Mouse (Mus musculus) intestine, embryonic 16.5 days (tissue): ENCODE data around the gene Dhrs9. TPM values are rescaled to one million over a fixed set of nuclear protein-coding genes. Genes with fewer than 3 reads are reported as not detected.
A peak's percentile ranks its signal among the peaks of the same experiment; 100 is the strongest.

Experiments used
- ATAC-seq: fragments of 200-750 bp; cut with Nextera tagmentation; 2 replicates; pipeline ENCODE4 v1.8.0; 2017; ENCODE audit warnings: moderate TSS enrichment, moderate library complexity
- H3K27ac ChIP-seq: fragments of 300-500 bp; sonication (generic); 2 replicates; pipeline ENCODE4 v1.5.1; 2014; ENCODE audit warnings: mild to moderate bottlenecking, low read length
- H3K27me3 ChIP-seq: fragments of 300-500 bp; sonication (generic); replicated peaks from 2 replicates; pipeline ENCODE4 v1.6.1; 2014; ENCODE audit warnings: low read length, control low read depth, mixed read lengths; ENCODE audit not compliant: control insufficient read depth, insufficient read depth
- H3K36me3 ChIP-seq: fragments of 300-500 bp; sonication (generic); 2 replicates; pipeline ENCODE4 v1.6.1; 2014; ENCODE audit warnings: low read length, control low read depth; ENCODE audit not compliant: control insufficient read depth, insufficient read depth
- H3K4me1 ChIP-seq: fragments of 300-500 bp; sonication (generic); 2 replicates; pipeline ENCODE4 v1.6.1; 2014; ENCODE audit warnings: low read length, control low read depth, mixed read lengths; ENCODE audit not compliant: control insufficient read depth, insufficient read depth
- H3K4me2 ChIP-seq: fragments of 300-500 bp; sonication (generic); 2 replicates; pipeline ENCODE4 v1.6.1; 2014; ENCODE audit warnings: low read depth, low read length, control low read depth
- H3K4me3 ChIP-seq: fragments of 300-500 bp; sonication (generic); 2 replicates; pipeline ENCODE4 v1.5.1; 2014; ENCODE audit warnings: mild to moderate bottlenecking, low read length
- H3K9ac ChIP-seq: fragments of 300-500 bp; sonication (generic); 2 replicates; pipeline ENCODE4 v1.6.1; 2014; ENCODE audit warnings: low read depth, low read length
- H3K9me3 ChIP-seq: fragments of 300-500 bp; sonication (generic); 2 replicates; pipeline ENCODE4 v1.6.1; 2016; ENCODE audit warnings: low read length, control low read depth; ENCODE audit not compliant: control insufficient read depth
- WGBS: fragments of 180-500 bp; shearing (Covaris S2); extraction: QIAGEN DNeasy Blood & Tissue Kit; methylation state at CpG from one replicate; pipeline ENCODE4 v1.1.7; 2014; 5-methylcytosine and 5-hydroxymethylcytosine counted together
- polyA plus RNA-seq: library from polyadenylated mRNA; unstranded; fragments of >200 nt; fragmentation: Nextera tagmentation; extraction: Ambion mirVana; gene quantifications from 2 replicates; pipeline ENCODE4 v1.2.1, GENCODE M21; 2015

Gene Dhrs9
- polyA plus RNA-seq, 1 experiment from 2014 or later, result 0.43 TPM

DNA sequence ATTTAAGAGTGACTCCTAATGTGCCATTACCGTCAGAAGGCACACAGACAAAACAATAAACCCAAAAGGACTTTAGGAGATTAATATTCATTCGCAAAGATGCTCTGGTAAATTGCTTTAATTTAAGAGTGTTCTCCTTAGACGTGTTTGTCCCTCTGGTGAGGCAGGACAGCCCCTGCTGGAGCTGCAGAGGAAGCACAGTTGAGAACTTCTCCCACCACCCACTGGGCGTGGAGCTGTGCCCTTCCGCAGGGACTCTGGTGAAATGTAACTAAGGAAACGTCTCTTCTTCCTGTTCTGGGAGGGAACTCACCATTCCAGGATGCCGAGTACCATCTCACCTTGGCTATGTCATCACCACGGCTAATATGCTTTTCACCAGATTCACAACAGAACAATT is 1.5 kb downstream of the Dhrs9 start:
- Histone ChIP-seq H3K4me1 (peaks cover 4% of the 10 kb centered on the region; the same call in 1 of the 2 replicates), H3K9me3 (no peaks in the 10 kb centered on the region), H3K27me3 (no peaks in the 10 kb centered on the region), H3K27ac (no peak overlapping the region), H3K4me3 (no peak overlapping the region), H3K36me3 (no peaks in the 10 kb centered on the region), H3K9ac (no peak overlapping the region), H3K4me2 (no peak overlapping the region)
- WGBS, result 48% methylated on average over 8 of the region's 8 CpGs
- ATAC-seq, result no peak

DNA sequence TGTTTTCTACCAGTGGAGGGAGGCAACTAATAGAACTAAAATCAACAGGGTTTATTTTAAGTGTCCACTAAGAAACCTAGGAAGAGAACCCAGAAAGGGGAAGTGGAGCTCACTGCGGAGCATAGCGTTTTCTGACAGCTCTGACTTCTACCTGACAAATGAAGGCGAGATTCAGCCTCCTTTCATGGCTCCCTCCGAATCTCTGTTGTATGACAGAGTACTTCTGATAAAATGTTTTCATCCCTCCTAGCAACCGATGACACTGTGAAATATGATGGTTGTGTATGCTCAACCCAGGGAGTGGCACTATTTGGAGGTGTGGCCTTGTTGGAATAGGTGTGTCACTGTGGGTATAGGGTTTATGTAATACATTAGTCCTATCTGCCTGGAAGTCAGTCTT is 2.6 kb downstream of the Dhrs9 start:
- ATAC-seq, result no peak

DNA sequence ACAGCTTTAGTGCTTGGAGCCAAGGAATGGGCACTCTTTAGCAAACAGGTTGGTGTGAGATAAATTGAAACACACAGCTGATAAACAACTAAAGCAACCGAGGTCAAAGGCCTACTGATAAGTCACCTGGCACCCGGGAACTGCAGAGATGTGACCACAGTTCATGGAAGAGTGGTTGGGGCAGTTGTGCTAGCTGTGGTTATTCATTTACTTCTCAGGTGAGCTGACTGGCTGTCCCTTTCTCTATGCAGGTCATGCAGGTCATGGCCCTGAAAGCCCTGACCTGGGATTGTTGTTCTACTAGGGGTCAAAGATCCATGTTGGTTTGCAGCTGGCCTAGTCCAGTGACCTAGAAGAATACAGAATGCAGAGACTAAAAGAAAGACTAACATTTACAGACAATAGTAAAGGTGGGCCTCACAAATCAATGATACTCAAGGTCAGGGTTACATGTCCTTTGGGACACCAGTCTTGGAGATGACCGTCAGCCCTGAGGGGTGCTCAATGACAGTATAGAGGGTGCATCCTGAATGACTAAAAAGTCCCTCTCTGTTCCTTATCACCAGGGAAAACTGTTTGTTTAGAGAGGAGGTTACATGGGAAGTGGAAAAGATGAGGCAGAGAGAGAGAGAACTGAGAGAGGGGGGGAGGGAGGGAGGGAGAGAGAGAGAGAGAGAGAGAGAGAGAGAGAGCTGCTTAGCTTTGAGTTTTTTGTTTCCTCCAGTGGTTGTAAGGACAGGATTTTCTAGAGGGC is 6.0 kb downstream of the Dhrs9 start:
- Histone ChIP-seq H3K9me3 (no peaks in the 10 kb centered on the region), H3K4me1 (no peaks in the 10 kb centered on the region), H3K36me3 (no peaks in the 10 kb centered on the region), H3K9ac (no peak overlapping the region), H3K4me2 (no peak overlapping the region), H3K27me3 (no peaks in the 10 kb centered on the region), H3K4me3 (no peak overlapping the region), H3K27ac (peak overlapping the region; percentile 41)
- peak; percentile 95 for ATAC-seq
- 44% methylated on average over 3 of the region's 3 CpGs for WGBS

More for the DNA sequence above, 2.6 kb downstream of the Dhrs9 start:
- 64% methylated on average over 5 of the region's 5 CpGs for WGBS
- Histone ChIP-seq H3K4me1 (peaks cover 4% of the 10 kb centered on the region; the same call in 1 of the 2 replicates), H3K27me3 (no peaks in the 10 kb centered on the region), H3K27ac (no peak overlapping the region), H3K36me3 (no peaks in the 10 kb centered on the region), H3K4me3 (no peak overlapping the region), H3K9me3 (no peaks in the 10 kb centered on the region), H3K9ac (no peak overlapping the region), H3K4me2 (no peak overlapping the region)

DNA sequence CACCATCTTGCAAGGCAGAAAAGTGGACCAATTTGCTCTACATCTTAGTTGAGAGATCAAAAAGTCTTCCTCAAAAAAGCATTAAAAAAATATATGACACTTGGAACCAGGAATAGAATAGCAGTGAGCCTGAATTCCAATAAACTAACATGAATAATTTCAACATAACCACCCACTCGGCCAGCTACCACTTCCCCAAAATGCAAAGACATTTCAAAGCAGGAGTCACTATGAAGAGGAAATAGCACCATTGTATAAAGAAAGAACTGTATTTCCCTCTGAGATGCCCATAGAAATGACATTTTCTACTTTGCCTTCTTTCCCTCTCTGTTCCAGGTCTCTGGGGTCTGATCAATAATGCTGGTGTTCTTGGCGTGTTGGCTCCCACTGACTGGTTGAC is 13.7 kb downstream of the Dhrs9 start:
- H3K9ac ChIP-seq, result no peak overlapping the region
- no peaks in the 10 kb centered on the region for H3K36me3 ChIP-seq
- H3K27me3 ChIP-seq, result no peaks in the 10 kb centered on the region
- ATAC-seq, result no peak
- H3K9me3 ChIP-seq, result no peaks in the 10 kb centered on the region
- H3K4me2 ChIP-seq, result no peak overlapping the region
- no peak overlapping the region for H3K4me3 ChIP-seq
- H3K4me1 ChIP-seq, result no peaks in the 10 kb centered on the region
- WGBS, result 83% methylated on average over 2 of the region's 2 CpGs
- no peak overlapping the region for H3K27ac ChIP-seq

DNA sequence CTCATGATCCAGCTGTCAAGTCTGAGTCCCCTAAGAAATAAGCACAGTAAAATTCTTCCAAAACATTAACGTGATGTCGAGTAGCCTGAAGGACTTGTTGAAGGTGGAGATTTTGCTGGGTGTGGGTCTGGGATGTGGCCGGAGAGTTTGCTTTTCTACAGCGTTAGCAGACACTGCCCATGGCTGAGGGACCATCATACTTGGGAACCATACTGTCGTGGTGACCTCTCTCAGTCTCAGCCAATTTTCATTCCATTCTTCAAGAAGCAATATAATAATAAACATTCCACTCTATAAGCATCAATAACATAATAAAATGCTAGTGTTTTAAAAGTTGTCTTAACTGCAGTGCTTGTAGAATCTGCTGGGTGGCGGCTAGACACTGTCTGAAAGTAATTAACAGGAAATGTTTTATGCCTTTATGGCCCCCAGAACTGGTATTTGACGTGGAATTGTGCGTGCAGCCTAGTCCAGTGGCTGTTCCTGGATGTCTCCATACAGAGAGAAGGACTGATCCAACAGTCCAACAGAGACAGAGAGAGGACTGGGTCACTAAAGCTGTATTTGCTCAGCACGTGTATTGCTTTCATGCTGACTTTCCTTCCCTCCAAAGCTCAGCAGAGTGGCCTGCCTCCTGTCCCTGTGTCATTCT is 15.5 kb downstream of the Dhrs9 start:
- Histone ChIP-seq H3K9me3 (no peaks in the 10 kb centered on the region), H3K4me2 (no peak overlapping the region), H3K27me3 (no peaks in the 10 kb centered on the region), H3K4me1 (no peaks in the 10 kb centered on the region), H3K36me3 (no peaks in the 10 kb centered on the region), H3K4me3 (no peak overlapping the region), H3K9ac (no peak overlapping the region), H3K27ac (peak overlapping the region; percentile 33; the same call in 1 of the 2 replicates)
- ATAC-seq, result peak; percentile 96
- WGBS, result 38% methylated on average over 9 of the region's 9 CpGs

DNA sequence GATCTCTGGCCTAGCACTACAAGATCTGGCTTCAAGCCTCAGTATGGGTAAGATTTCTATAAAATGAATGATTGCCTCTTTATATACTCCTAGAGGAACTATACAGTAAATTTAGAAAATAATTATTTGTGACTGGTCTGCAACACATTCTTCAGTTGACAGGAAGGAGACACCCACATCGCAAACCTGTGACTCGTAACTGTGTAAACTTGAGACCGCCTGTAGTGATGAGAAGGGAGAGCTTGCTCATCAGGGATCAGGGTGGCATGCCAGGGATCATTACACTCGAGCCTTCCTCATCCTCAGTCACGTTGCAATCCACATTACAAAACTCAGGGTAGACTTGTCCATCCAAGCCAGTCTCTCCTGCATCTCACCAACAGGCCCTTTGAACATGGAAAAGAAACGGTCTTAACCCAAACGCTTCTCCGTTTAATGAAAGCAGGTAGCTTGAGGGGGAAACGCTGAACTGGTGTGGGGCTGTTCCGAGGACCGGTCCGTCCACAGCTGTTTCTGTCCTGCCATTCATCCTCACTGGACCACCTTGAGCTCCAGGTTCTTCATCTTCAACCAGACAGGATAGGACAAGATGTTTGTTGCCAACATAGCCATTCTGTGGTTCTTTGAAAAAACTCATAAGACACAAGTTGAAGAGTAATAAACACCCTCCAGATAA is 16.7 kb downstream of the Dhrs9 start:
- no peak overlapping the region for H3K4me2 ChIP-seq
- H3K36me3 ChIP-seq, result no peaks in the 10 kb centered on the region
- no peak overlapping the region for H3K27ac ChIP-seq
- no peak overlapping the region for H3K4me3 ChIP-seq
- no peaks in the 10 kb centered on the region for H3K27me3 ChIP-seq
- H3K4me1 ChIP-seq, result no peaks in the 10 kb centered on the region
- no peaks in the 10 kb centered on the region for H3K9me3 ChIP-seq
- no peak for ATAC-seq
- WGBS, result 82% methylated on average over 12 of the region's 12 CpGs
- no peak overlapping the region for H3K9ac ChIP-seq

DNA sequence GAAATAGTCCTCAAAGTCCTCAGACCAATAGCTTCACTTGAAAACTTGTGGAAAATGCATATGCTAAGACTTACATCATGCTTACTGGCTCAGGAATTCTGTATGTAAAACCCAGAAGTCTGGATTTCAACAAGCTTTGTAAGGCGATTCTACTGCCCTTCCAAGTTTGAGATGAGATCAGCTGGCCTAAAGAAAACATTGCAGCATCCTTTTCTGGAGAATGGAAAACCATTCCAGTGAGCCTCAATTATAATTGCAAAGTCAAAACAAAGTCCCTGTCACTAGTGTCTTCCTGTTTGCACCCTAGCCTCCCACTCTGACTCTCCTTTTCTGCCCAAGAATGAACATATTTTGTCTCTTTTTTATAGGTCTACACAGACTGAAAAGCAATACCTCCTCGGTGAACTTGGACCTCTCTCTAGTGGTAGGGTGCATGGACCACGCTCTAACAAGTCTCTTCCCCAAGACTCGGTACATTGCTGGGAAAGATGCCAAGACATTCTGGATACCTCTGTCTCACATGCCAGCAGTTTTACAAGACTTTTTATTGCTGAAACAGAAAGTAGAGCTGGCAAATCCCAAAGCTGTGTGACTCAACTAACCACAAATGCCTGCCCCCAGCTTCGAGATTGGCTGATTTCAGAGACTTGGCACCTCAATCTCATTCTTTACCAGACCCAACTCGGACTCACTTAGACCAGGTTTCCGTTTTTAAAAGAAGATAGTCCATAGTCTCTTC is 20.8 kb downstream of the Dhrs9 start:
- WGBS, result 72% methylated on average over 7 of the region's 7 CpGs
- no peak overlapping the region for H3K9ac ChIP-seq

DNA sequence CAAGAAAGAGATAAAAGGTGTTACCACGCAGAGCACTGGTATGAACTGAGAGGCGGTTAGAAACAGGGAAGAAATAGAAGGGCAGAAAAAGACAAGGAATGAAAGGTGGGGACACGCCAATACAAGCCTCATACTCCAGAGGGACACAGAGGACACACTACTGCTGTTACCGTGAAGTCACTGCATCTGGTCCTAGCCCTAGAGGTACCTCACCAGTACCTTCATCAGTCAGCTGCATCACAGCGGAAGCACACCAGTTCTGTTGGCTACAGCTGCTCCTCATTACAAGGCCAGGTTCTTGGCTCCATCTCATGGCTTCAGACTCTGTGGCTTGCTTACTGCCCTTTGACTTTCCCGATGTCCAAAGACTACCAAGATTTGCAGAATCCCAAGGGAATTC is 21.6 kb downstream of the Dhrs9 start:
- H3K27me3 ChIP-seq, result no peaks in the 10 kb centered on the region
- H3K4me3 ChIP-seq, result no peak overlapping the region
- H3K36me3 ChIP-seq, result no peaks in the 10 kb centered on the region
- H3K9ac ChIP-seq, result no peak overlapping the region
- no peak overlapping the region for H3K27ac ChIP-seq
- H3K9me3 ChIP-seq, result no peaks in the 10 kb centered on the region
- ATAC-seq, result no peak
- WGBS, result 84% methylated on average over 6 of the region's 6 CpGs
- no peaks in the 10 kb centered on the region for H3K4me1 ChIP-seq
- H3K4me2 ChIP-seq, result no peak overlapping the region

More for the DNA sequence above, 20.8 kb downstream of the Dhrs9 start:
- no peak overlapping the region for H3K4me3 ChIP-seq
- H3K36me3 ChIP-seq, result no peaks in the 10 kb centered on the region
- ATAC-seq, result no peak
- no peak overlapping the region for H3K4me2 ChIP-seq
- H3K4me1 ChIP-seq, result no peaks in the 10 kb centered on the region
- no peaks in the 10 kb centered on the region for H3K27me3 ChIP-seq
- no peaks in the 10 kb centered on the region for H3K9me3 ChIP-seq
- no peak overlapping the region for H3K27ac ChIP-seq

DNA sequence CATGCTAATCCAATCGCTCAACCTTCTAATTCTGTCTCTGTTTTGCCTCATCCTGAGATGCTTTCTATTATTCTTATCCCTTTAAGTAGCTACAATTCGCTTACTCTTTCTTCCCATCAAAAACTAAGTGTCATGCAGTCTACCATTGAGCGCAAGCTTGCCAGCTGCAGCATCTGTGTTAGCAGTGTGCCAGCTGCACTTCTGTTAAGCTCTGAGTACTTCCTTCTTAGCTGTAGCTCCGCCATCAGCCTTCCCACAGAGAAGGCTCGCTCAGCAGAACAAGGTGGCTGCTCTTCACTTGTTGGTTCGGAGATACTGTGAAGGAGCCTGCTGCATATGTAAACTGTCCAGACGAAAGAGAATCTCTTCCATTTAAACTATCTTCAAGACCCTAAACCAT is 22.1 kb downstream of the Dhrs9 start:
- no peak overlapping the region for H3K4me3 ChIP-seq
- ATAC-seq, result no peak
- H3K27ac ChIP-seq, result no peak overlapping the region
- no peak overlapping the region for H3K9ac ChIP-seq
- H3K36me3 ChIP-seq, result no peaks in the 10 kb centered on the region
- H3K27me3 ChIP-seq, result no peaks in the 10 kb centered on the region
- H3K4me2 ChIP-seq, result no peak overlapping the region
- WGBS, result 83% methylated on average over 7 of the region's 7 CpGs
- H3K4me1 ChIP-seq, result no peaks in the 10 kb centered on the region
- no peaks in the 10 kb centered on the region for H3K9me3 ChIP-seq
